Mouse (Mus musculus) forebrain, embryonic 14.5 days (tissue): Measurements from ENCODE around the gene Gfra1. TPM values are rescaled to one million over a fixed set of nuclear protein-coding genes. Genes with fewer than 3 reads are reported as not detected.

Experiments
- ATAC-seq: fragments of 200-750 bp; cut with Nextera tagmentation; 2 replicates; pipeline ENCODE4 v1.8.0; 2017; ENCODE audit warnings: mild to moderate bottlenecking, moderate library complexity
- DNase-seq: peaks from one replicate; pipeline ENCODE4 v3.0.0-alpha.2; 2015; ENCODE audit warnings: low spot score
- H3K27ac ChIP-seq: fragments of 300-500 bp; sonication (generic); 2 replicates; pipeline ENCODE4 v1.5.1; 2014; ENCODE audit warnings: low read depth, mild to moderate bottlenecking, control low read depth, low read length, moderate library complexity
- H3K27me3 ChIP-seq: fragments of 300-500 bp; sonication (generic); replicated peaks from 2 replicates; pipeline ENCODE4 v1.6.1; 2014; ENCODE audit warnings: low read length, control low read depth, mixed read lengths; ENCODE audit not compliant: control insufficient read depth, insufficient read depth
- H3K36me3 ChIP-seq: fragments of 300-500 bp; sonication (generic); 2 replicates; pipeline ENCODE4 v1.6.1; 2014; ENCODE audit warnings: low read length, control low read depth; ENCODE audit not compliant: control insufficient read depth, insufficient read depth
- H3K4me1 ChIP-seq: fragments of 300-500 bp; sonication (generic); 2 replicates; pipeline ENCODE4 v1.6.1; 2014; ENCODE audit warnings: antibody characterized with exemption, low read length, control low read depth; ENCODE audit not compliant: control insufficient read depth, insufficient read depth
- H3K4me2 ChIP-seq: fragments of 300-500 bp; sonication (generic); 2 replicates; pipeline ENCODE4 v1.6.1; 2014; ENCODE audit warnings: mild to moderate bottlenecking, control low read depth, low read length
- H3K4me3 ChIP-seq: fragments of 300-500 bp; sonication (generic); 2 replicates; pipeline ENCODE4 v1.5.1; 2014; ENCODE audit warnings: low read depth, low read length, control low read depth
- H3K9ac ChIP-seq: fragments of 300-500 bp; sonication (generic); 2 replicates; pipeline ENCODE4 v1.6.1; 2014; ENCODE audit warnings: mild to moderate bottlenecking, low read length, control low read depth, moderate library complexity
- H3K9me3 ChIP-seq: fragments of 300-500 bp; sonication (generic); replicated peaks from 2 replicates; pipeline ENCODE4 v1.6.1; 2016; ENCODE audit warnings: low read length, control low read depth, mixed read lengths; ENCODE audit not compliant: control insufficient read depth
- WGBS: fragments of 180-500 bp; shearing (Covaris S2); extraction: QIAGEN DNeasy Blood & Tissue Kit; methylation state at CpG from one replicate; pipeline ENCODE4 v1.1.7; 2014; 5-methylcytosine and 5-hydroxymethylcytosine counted together
- polyA plus RNA-seq: library from polyadenylated mRNA; unstranded; fragments of >200 nt; fragmentation: Nextera tagmentation; extraction: Ambion mirVana; gene quantifications from 2 replicates; pipeline ENCODE4 v1.2.1, GENCODE M21; 2014

Gfra1 gene
- polyA plus RNA-seq, 1 experiment from 2014 or later = 11.6 TPM

GRCm38 (mm10) chr19:58374155-58374554, 81.6 kb downstream of the Gfra1 start:
- ATAC-seq = no peak
- Histone ChIP-seq H3K27me3 (no peaks in the 10 kb centered on the region), H3K36me3 (no peaks in the 10 kb centered on the region), H3K27ac (no peak overlapping the region), H3K9me3 (no peaks in the 10 kb centered on the region), H3K4me1 (no peaks in the 10 kb centered on the region), H3K9ac (no peak overlapping the region), H3K4me2 (no peak overlapping the region), H3K4me3 (no peak overlapping the region)
- DNase-seq = no peak
- WGBS = 93% methylated on average over 4 of the region's 4 CpGs

GRCm38 (mm10) chr19:58368513-58368912, 87.2 kb downstream of the Gfra1 start:
- no peak overlapping the region for H3K4me3 ChIP-seq
- no peak for ATAC-seq
- no peak overlapping the region for H3K9ac ChIP-seq
- H3K27me3 ChIP-seq = 0 out of 2 replicates have a peak, but pooled peaks cover 6% of the 10 kb centered on the region
- H3K36me3 ChIP-seq = no peaks in the 10 kb centered on the region
- H3K9me3 ChIP-seq = no peaks in the 10 kb centered on the region
- WGBS = 85% methylated on average over 2 of the region's 2 CpGs
- H3K4me1 ChIP-seq = peaks cover 3% of the 10 kb centered on the region; the same call in 1 of the 2 replicates
- H3K27ac ChIP-seq = no peak overlapping the region
- DNase-seq = no peak
- no peak overlapping the region for H3K4me2 ChIP-seq

GRCm38 (mm10) chr19:58364688-58365087, 91.0 kb downstream of the Gfra1 start:
- Histone ChIP-seq H3K9me3 (no peaks in the 10 kb centered on the region), H3K9ac (no peak overlapping the region), H3K4me3 (no peak overlapping the region), H3K27ac (no peak overlapping the region), H3K4me2 (no peak overlapping the region), H3K36me3 (no peaks in the 10 kb centered on the region), H3K4me1 (peaks cover 3% of the 10 kb centered on the region; the same call in 1 of the 2 replicates), H3K27me3 (0 out of 2 replicates have a peak, but pooled peaks cover 6% of the 10 kb centered on the region)
- 30% methylated on average over 9 of the region's 9 CpGs for WGBS
- DNase-seq = peak; percentile 47
- peak; percentile 57 for ATAC-seq

- DNase-seq = no peak
Measured at GRCm38 (mm10) chr19:58360982-58361381, 94.7 kb downstream of the Gfra1 start.

GRCm38 (mm10) chr19:58358063-58358462, 97.6 kb downstream of the Gfra1 start:
- Histone ChIP-seq H3K9me3 (no peaks in the 10 kb centered on the region), H3K4me3 (no peak overlapping the region), H3K27me3 (no peaks in the 10 kb centered on the region), H3K4me2 (no peak overlapping the region), H3K9ac (no peak overlapping the region), H3K36me3 (no peaks in the 10 kb centered on the region), H3K27ac (no peak overlapping the region), H3K4me1 (peaks cover 7% of the 10 kb centered on the region; the same call in 1 of the 2 replicates)
- 95% methylated on average over 13 of the region's 13 CpGs for WGBS
- DNase-seq (no peak), ATAC-seq (no peak)

More at GRCm38 (mm10) chr19:58360982-58361381, 94.7 kb downstream of the Gfra1 start:
- Histone ChIP-seq H3K27ac (no peak overlapping the region), H3K9ac (no peak overlapping the region), H3K36me3 (no peaks in the 10 kb centered on the region), H3K4me2 (no peak overlapping the region), H3K4me3 (no peak overlapping the region), H3K27me3 (0 out of 2 replicates have a peak, but pooled peaks cover 2% of the 10 kb centered on the region), H3K9me3 (no peaks in the 10 kb centered on the region), H3K4me1 (peaks cover 3% of the 10 kb centered on the region; the same call in 1 of the 2 replicates)
- no peak for ATAC-seq
- WGBS = 67% methylated on average over 1 of the region's 1 CpGs

GRCm38 (mm10) chr19:58353953-58354352, 101.8 kb downstream of the Gfra1 start:
- Histone ChIP-seq H3K27me3 (no peaks in the 10 kb centered on the region; the same call in 1 of the 2 replicates), H3K9me3 (no peaks in the 10 kb centered on the region), H3K9ac (no peak overlapping the region), H3K4me1 (peaks cover 14% of the 10 kb centered on the region; the same call in 1 of the 2 replicates), H3K27ac (no peak overlapping the region), H3K36me3 (no peaks in the 10 kb centered on the region), H3K4me3 (no peak overlapping the region), H3K4me2 (no peak overlapping the region)
- ATAC-seq (no peak), DNase-seq (no peak)
- WGBS = 42% methylated on average over 2 of the region's 2 CpGs

GRCm38 (mm10) chr19:58353260-58353870, 102.3 kb downstream of the Gfra1 start:
- Histone ChIP-seq H3K4me1 (peaks cover 14% of the 10 kb centered on the region; the same call in 1 of the 2 replicates), H3K9me3 (no peaks in the 10 kb centered on the region), H3K9ac (no peak overlapping the region), H3K36me3 (no peaks in the 10 kb centered on the region), H3K4me3 (no peak overlapping the region), H3K27ac (no peak overlapping the region), H3K27me3 (no peaks in the 10 kb centered on the region; the same call in 1 of the 2 replicates), H3K4me2 (no peak overlapping the region)
- ATAC-seq = no peak
- DNase-seq = no peak
- WGBS = 47% methylated on average over 13 of the region's 13 CpGs

- peak; percentile 54 for DNase-seq
- H3K4me3 ChIP-seq = no peak overlapping the region
- peaks cover 14% of the 10 kb centered on the region; the same call in 1 of the 2 replicates for H3K4me1 ChIP-seq
- no peak overlapping the region for H3K27ac ChIP-seq
- no peaks in the 10 kb centered on the region for H3K36me3 ChIP-seq
- H3K27me3 ChIP-seq = no peaks in the 10 kb centered on the region; the same call in 1 of the 2 replicates
- H3K9me3 ChIP-seq = no peaks in the 10 kb centered on the region
- 3% methylated on average over 5 of the region's 5 CpGs for WGBS
- ATAC-seq = no peak
- H3K9ac ChIP-seq = no peak overlapping the region
- no peak overlapping the region for H3K4me2 ChIP-seq
Measured at GRCm38 (mm10) chr19:58349890-58350408, 105.8 kb downstream of the Gfra1 start.

- Histone ChIP-seq H3K4me1 (peaks cover 7% of the 10 kb centered on the region; the same call in 1 of the 2 replicates), H3K9me3 (no peaks in the 10 kb centered on the region), H3K4me3 (no peak overlapping the region), H3K27ac (no peak overlapping the region), H3K9ac (no peak overlapping the region), H3K4me2 (no peak overlapping the region), H3K36me3 (no peaks in the 10 kb centered on the region), H3K27me3 (no peaks in the 10 kb centered on the region; the same call in 1 of the 2 replicates)
- DNase-seq = peak; percentile 50
- 12% methylated on average over 7 of the region's 7 CpGs for WGBS
- ATAC-seq = no peak
Measured at GRCm38 (mm10) chr19:58345137-58345536, 110.6 kb downstream of the Gfra1 start.
